Mouse (Mus musculus): Measurements from ENCODE around the gene Xylb.

GRCm38 (mm10) chr9:119378231-119378630 is 21.1 kb downstream of the Xylb start:
- no peak for TF ChIP-seq GATA1 (IDR thresholded peaks at IDR 0.05; ENCODE audit: low read length)
- TF ChIP-seq TAL1 (IDR thresholded peaks at IDR 0.05; ENCODE audit: low read length): no peak
